Mouse (Mus musculus) neural tube, embryonic 12.5 days (tissue): ENCODE measurements around the gene Zfp110. TPM values are rescaled to one million over a fixed set of nuclear protein-coding genes. Genes with fewer than 3 reads are reported as not detected.

Experiments
- polyA plus RNA-seq: library from polyadenylated mRNA; unstranded; fragments of >200 nt; fragmentation: Nextera tagmentation; extraction: Ambion mirVana; gene quantifications from 2 replicates; pipeline ENCODE4 v1.2.1, GENCODE M21; 2016

Gene Zfp110
- polyA plus RNA-seq, 1 experiment from 2014 or later: 32.4 TPM

Other genes with a start within 250 kb of the Zfp110 start
- gene Vmn2r53, start 226.0 kb upstream of the Zfp110 start, polyA plus RNA-seq: 0.08 TPM in 1 of 2 replicates, not detected in the other
- gene Vmn2r54, start 194.4 kb upstream of the Zfp110 start, polyA plus RNA-seq: not detected in 2 replicates
- gene Vmn2r55, start 149.8 kb upstream of the Zfp110 start, polyA plus RNA-seq: not detected in 2 replicates
- gene Vmn2r56, start 99.8 kb upstream of the Zfp110 start, polyA plus RNA-seq: not detected in 2 replicates
- gene Zscan18, start 31.1 kb upstream of the Zfp110 start, polyA plus RNA-seq: 11.5 and 13.6 TPM in 2 replicates
- 25.5 and 26.4 TPM in 2 replicates for gene Zfp329, start 15.9 kb upstream of the Zfp110 start, polyA plus RNA-seq
- 6.1 and 6.7 TPM in 2 replicates for gene Zfp128, start 46.4 kb downstream of the Zfp110 start, polyA plus RNA-seq
- 12.0 and 12.5 TPM in 2 replicates for gene Zscan22, start 63.1 kb downstream of the Zfp110 start, polyA plus RNA-seq
- 583 and 619 TPM in 2 replicates for gene Rps5, start 87.5 kb downstream of the Zfp110 start, polyA plus RNA-seq
- 0.37 and 0.62 TPM in 2 replicates for gene Rnf225, start 92.7 kb downstream of the Zfp110 start, polyA plus RNA-seq
- 11.6 and 12.1 TPM in 2 replicates for gene Zfp324, start 131.1 kb downstream of the Zfp110 start, polyA plus RNA-seq
- gene Zfp446, start 143.1 kb downstream of the Zfp110 start, polyA plus RNA-seq: 12.8 and 13.5 TPM in 2 replicates
- 0.33 and 0.46 TPM in 2 replicates for gene Slc27a5, start 163.4 kb downstream of the Zfp110 start, polyA plus RNA-seq
- gene Trim28, start 164.4 kb downstream of the Zfp110 start, polyA plus RNA-seq: 382 and 393 TPM in 2 replicates
- gene Zbtb45, start 175.3 kb downstream of the Zfp110 start, polyA plus RNA-seq: 31.8 and 39.9 TPM in 2 replicates
- 150 and 151 TPM in 2 replicates for gene Chmp2a, start 200.0 kb downstream of the Zfp110 start, polyA plus RNA-seq
- gene Ube2m, start 203.5 kb downstream of the Zfp110 start, polyA plus RNA-seq: 206 and 215 TPM in 2 replicates
- gene Mzf1, start 220.0 kb downstream of the Zfp110 start, polyA plus RNA-seq: 4.8 and 4.9 TPM in 2 replicates